Comparison of ENCODE assay signal across 8 mouse cellular contexts in the genomic region with DNA sequence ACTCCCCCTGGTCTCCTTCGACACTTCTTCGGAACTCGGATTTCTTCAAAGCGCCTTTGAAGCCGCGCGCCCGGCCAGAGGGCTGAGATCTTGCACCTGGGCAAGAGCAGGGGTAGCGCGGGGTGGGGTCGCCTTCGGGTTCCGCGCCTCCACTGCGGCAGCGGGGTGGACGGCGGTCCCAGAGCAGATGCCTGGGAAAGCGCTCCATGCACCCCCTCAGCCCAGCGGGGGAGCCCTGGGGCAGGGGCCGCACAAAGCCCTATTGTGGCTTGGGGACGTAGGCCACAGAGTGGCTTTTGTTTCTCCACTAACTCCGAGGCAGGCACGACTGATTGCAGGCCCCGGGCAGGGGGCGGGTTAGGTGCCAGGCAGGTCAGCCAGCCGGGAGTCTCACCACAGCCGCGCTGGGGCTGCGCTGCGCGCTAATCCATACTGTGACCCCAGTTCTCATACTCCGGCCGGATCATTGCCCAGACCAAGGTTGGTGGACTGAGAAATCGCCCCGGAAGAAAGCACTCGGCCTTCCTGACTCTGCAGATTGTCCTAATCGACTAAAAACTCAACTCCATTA. TPM values are rescaled to one million over a fixed set of nuclear protein-coding genes. Genes with fewer than 3 reads are reported as not detected.
DNase-seq lines count a peak whose midpoint lies in the region; ATAC-seq and TF ChIP-seq lines count a peak whose summit lies in the region.

No protein-coding gene starts in this region.

- peak in 1 of 2 experiments; percentile 17 for DNase-seq in heart, adult 2 months
- no peak for DNase-seq in heart, adult 9 months (ENCODE audit: low spot score in 2 of 2)
- DNase-seq in kidney, adult 9 months = peak; percentile 73
- no peak for DNase-seq in thymus, adult 18-20 months

- WGBS in heart, adult 2 months = 20% methylated on average over 38 of the region's 38 CpGs
- WGBS in forebrain, embryonic 13.5 days = 2% methylated on average over 38 of the region's 38 CpGs
- 2% methylated on average over 38 of the region's 38 CpGs for WGBS in liver, embryonic 16.5 days (ENCODE audit: insufficient replicate concordance)
- 6% methylated on average over 38 of the region's 38 CpGs for WGBS in stomach, embryonic 16.5 days

- H3K36me3 ChIP-seq in heart, adult 2 months (ENCODE audit: control insufficient read depth, insufficient read depth, low read length) = no peaks in the 10 kb centered on the region
- no peaks in the 10 kb centered on the region for H3K36me3 ChIP-seq in forebrain, embryonic 13.5 days (ENCODE audit: poor library complexity, severe bottlenecking)
- no peaks in the 10 kb centered on the region for H3K36me3 ChIP-seq in liver, embryonic 16.5 days (ENCODE audit: control insufficient read depth, insufficient read depth)
- no peaks in the 10 kb centered on the region for H3K36me3 ChIP-seq in stomach, embryonic 16.5 days (ENCODE audit: control insufficient read depth, insufficient read depth, low read length)

- peak overlapping the region; percentile 51 for H3K4me3 ChIP-seq in heart, adult 2 months
- peak overlapping the region; percentile 43 for H3K4me3 ChIP-seq in bone marrow macrophage, adult 2 months (ENCODE audit: insufficient read depth, low read length)
- H3K4me3 ChIP-seq in forebrain, embryonic 13.5 days = peak overlapping the region; percentile 55
- H3K4me3 ChIP-seq in liver, embryonic 16.5 days (ENCODE audit: low read depth, low read length) = peak overlapping the region; percentile 57
- H3K4me3 ChIP-seq in stomach, embryonic 16.5 days (replicated peaks; ENCODE audit: low read length) = peak overlapping the region; percentile 63

- H3K9ac ChIP-seq in heart, adult 2 months (ENCODE audit: low read depth, low read length) = peak overlapping the region; percentile 50
- peak overlapping the region; percentile 74 for H3K9ac ChIP-seq in forebrain, embryonic 13.5 days
- H3K9ac ChIP-seq in liver, embryonic 16.5 days (ENCODE audit: low read depth, low read length) = peak overlapping the region; percentile 43; the same call in 1 of the 2 replicates
- H3K9ac ChIP-seq in stomach, embryonic 16.5 days (ENCODE audit: low read length) = peak overlapping the region; percentile 80

- ATAC-seq in forebrain, embryonic 13.5 days = peak; percentile 43
- ATAC-seq in liver, embryonic 16.5 days (ENCODE audit: low read depth) = no peak
- ATAC-seq in stomach, embryonic 16.5 days (ENCODE audit: insufficient read depth, low FRiP score) = peak; percentile 42; the same call in 1 of the 2 replicates

- peak overlapping the region; percentile 36 for H3K27ac ChIP-seq in heart, adult 2 months
- H3K27ac ChIP-seq in bone marrow macrophage, adult 2 months (ENCODE audit: insufficient read depth, low read depth, low read length) = no peak overlapping the region
- H3K27ac ChIP-seq in forebrain, embryonic 13.5 days = peak overlapping the region; percentile 57; the same call in 1 of the 2 replicates
- H3K27ac ChIP-seq in liver, embryonic 16.5 days (ENCODE audit: low read length) = no peak overlapping the region
- H3K27ac ChIP-seq in stomach, embryonic 16.5 days (ENCODE audit: low read length) = peak overlapping the region; percentile 77

- no peaks in the 10 kb centered on the region for H3K9me3 ChIP-seq in forebrain, embryonic 13.5 days (replicated peaks)
- H3K9me3 ChIP-seq in liver, embryonic 16.5 days (replicated peaks; ENCODE audit: control insufficient read depth, low read length) = no peaks in the 10 kb centered on the region
- no peaks in the 10 kb centered on the region for H3K9me3 ChIP-seq in stomach, embryonic 16.5 days (replicated peaks; ENCODE audit: control insufficient read depth, low read length)

- peaks cover 4% of the 10 kb centered on the region for H3K4me1 ChIP-seq in heart, adult 2 months (ENCODE audit: control insufficient read depth, insufficient read depth, low read length)
- H3K4me1 ChIP-seq in bone marrow macrophage, adult 2 months (ENCODE audit: control insufficient read depth, insufficient read depth, low read length) = peaks cover 3% of the 10 kb centered on the region
- peaks cover 23% of the 10 kb centered on the region for H3K4me1 ChIP-seq in forebrain, embryonic 13.5 days
- H3K4me1 ChIP-seq in liver, embryonic 16.5 days (ENCODE audit: control insufficient read depth, low read depth, low read length) = peaks cover 18% of the 10 kb centered on the region
- H3K4me1 ChIP-seq in stomach, embryonic 16.5 days (ENCODE audit: control insufficient read depth, insufficient read depth, low read length) = peaks cover 14% of the 10 kb centered on the region

- no peaks in the 10 kb centered on the region for H3K79me2 ChIP-seq in heart, adult 2 months (replicated peaks; ENCODE audit: control insufficient read depth, insufficient read depth, low read length)

- no peak for TF ChIP-seq CTCF in heart, adult 2 months (IDR thresholded peaks at IDR 0.05)
- no peak for TF ChIP-seq CTCF in bone marrow macrophage, adult 2 months (IDR thresholded peaks at IDR 0.05; ENCODE audit: low read depth, low read length)

- TF ChIP-seq POLR2A in heart, adult 2 months (IDR thresholded peaks at IDR 0.05; ENCODE audit: insufficient read depth, low read depth, low read length) = no peak
- no peak for TF ChIP-seq POLR2A in bone marrow macrophage, adult 2 months (IDR thresholded peaks at IDR 0.05; ENCODE audit: borderline replicate concordance, low read depth, low read length)

- intact Hi-C loops in heart, adult 2 months (cut with DNase I) = no loop called here

- H3K27me3 ChIP-seq in heart, adult 2 months (ENCODE audit: control insufficient read depth, insufficient read depth, low read length) = peaks cover 2% of the 10 kb centered on the region; the same call in 1 of the 2 replicates
- peaks cover 49% of the 10 kb centered on the region for H3K27me3 ChIP-seq in forebrain, embryonic 13.5 days
- H3K27me3 ChIP-seq in liver, embryonic 16.5 days (ENCODE audit: control insufficient read depth, insufficient read depth, low read depth, low read length) = peaks cover 68% of the 10 kb centered on the region
- H3K27me3 ChIP-seq in stomach, embryonic 16.5 days (ENCODE audit: control insufficient read depth, insufficient read depth, low read length) = peaks cover 15% of the 10 kb centered on the region

- TF ChIP-seq EP300 in heart, adult 2 months (IDR thresholded peaks at IDR 0.05; ENCODE audit: insufficient read depth, low read depth, low read length) = no peak

- H3K4me2 ChIP-seq in forebrain, embryonic 13.5 days = peak overlapping the region; percentile 89
- H3K4me2 ChIP-seq in liver, embryonic 16.5 days (ENCODE audit: low read depth, low read length) = peak overlapping the region; percentile 75
- H3K4me2 ChIP-seq in stomach, embryonic 16.5 days (ENCODE audit: low read depth, low read length) = peak overlapping the region; percentile 99

RNA-seq across cellular contexts. Expression of a gene that starts 5.4 kb away (rescaled TPM):
- total RNA-seq in heart, adult 2 months (2021) = 10 to 100 TPM; 10.8 to 13.2 TPM
- 22.1 and 26.2 TPM in 2 replicates for polyA plus RNA-seq in heart, adult 2 months (2012; rRNA removed)
- 35.7 and 39.7 TPM in 2 replicates for polyA plus RNA-seq in bone marrow macrophage, adult 2 months (2012; ENCODE audit: insufficient read depth, insufficient read length, missing spikeins)
- polyA plus RNA-seq in forebrain, embryonic 13.5 days (2015; fragmentation: Nextera tagmentation; extraction: Ambion mirVana) = 64.1 and 66.5 TPM in 2 replicates
- 39.3 and 42.4 TPM in 2 replicates for polyA plus RNA-seq in liver, embryonic 16.5 days (2015; fragmentation: Nextera tagmentation; extraction: Ambion mirVana)
- 55.4 and 57.0 TPM in 2 replicates for polyA plus RNA-seq in stomach, embryonic 16.5 days (2015; fragmentation: Nextera tagmentation; extraction: Ambion mirVana)

RNA-seq across cellular contexts. Expression of a gene that starts 11.0 kb away (rescaled TPM):
- not detected for total RNA-seq in heart, adult 2 months (2021)
- 0.06 TPM in 1 of 2 replicates, not detected in the other for polyA plus RNA-seq in heart, adult 2 months (2012; rRNA removed)
- polyA plus RNA-seq in bone marrow macrophage, adult 2 months (2012; ENCODE audit: insufficient read depth, insufficient read length, missing spikeins) = 0.25 TPM in 1 of 2 replicates, not detected in the other
- 0.15 and 0.18 TPM in 2 replicates for polyA plus RNA-seq in forebrain, embryonic 13.5 days (2015; fragmentation: Nextera tagmentation; extraction: Ambion mirVana)
- polyA plus RNA-seq in liver, embryonic 16.5 days (2015; fragmentation: Nextera tagmentation; extraction: Ambion mirVana) = 0.02 TPM in 1 of 2 replicates, not detected in the other
- 1.3 TPM in 2 replicates for polyA plus RNA-seq in stomach, embryonic 16.5 days (2015; fragmentation: Nextera tagmentation; extraction: Ambion mirVana)

RNA-seq across cellular contexts. Expression of a gene that starts 24.4 kb away (rescaled TPM):
- total RNA-seq in heart, adult 2 months (2021) = 10 to 100 TPM; 19.0 to 24.1 TPM
- 27.8 and 36.7 TPM in 2 replicates for polyA plus RNA-seq in heart, adult 2 months (2012; rRNA removed)
- polyA plus RNA-seq in bone marrow macrophage, adult 2 months (2012; ENCODE audit: insufficient read depth, insufficient read length, missing spikeins) = 41.5 and 46.2 TPM in 2 replicates
- polyA plus RNA-seq in forebrain, embryonic 13.5 days (2015; fragmentation: Nextera tagmentation; extraction: Ambion mirVana) = 116 and 126 TPM in 2 replicates
- 34.0 and 39.3 TPM in 2 replicates for polyA plus RNA-seq in liver, embryonic 16.5 days (2015; fragmentation: Nextera tagmentation; extraction: Ambion mirVana)
- polyA plus RNA-seq in stomach, embryonic 16.5 days (2015; fragmentation: Nextera tagmentation; extraction: Ambion mirVana) = 80.7 and 81.8 TPM in 2 replicates

RNA-seq across cellular contexts. Expression of a gene that starts 30.0 kb away (rescaled TPM):
- total RNA-seq in heart, adult 2 months (2021) = 100 to 1,000 TPM; 287 to 351 TPM
- 82.0 and 160 TPM in 2 replicates for polyA plus RNA-seq in heart, adult 2 months (2012; rRNA removed)
- 542 and 550 TPM in 2 replicates for polyA plus RNA-seq in bone marrow macrophage, adult 2 months (2012; ENCODE audit: insufficient read depth, insufficient read length, missing spikeins)
- 470 and 502 TPM in 2 replicates for polyA plus RNA-seq in forebrain, embryonic 13.5 days (2015; fragmentation: Nextera tagmentation; extraction: Ambion mirVana)
- 107 and 108 TPM in 2 replicates for polyA plus RNA-seq in liver, embryonic 16.5 days (2015; fragmentation: Nextera tagmentation; extraction: Ambion mirVana)
- 305 and 321 TPM in 2 replicates for polyA plus RNA-seq in stomach, embryonic 16.5 days (2015; fragmentation: Nextera tagmentation; extraction: Ambion mirVana)

RNA-seq across cellular contexts. Expression of a gene that starts 50.0 kb away (rescaled TPM):
- 10 to 100 TPM; 36.5 to 41.5 TPM for total RNA-seq in heart, adult 2 months (2021)
- polyA plus RNA-seq in heart, adult 2 months (2012; rRNA removed) = 9.6 and 17.3 TPM in 2 replicates
- 43.8 and 47.0 TPM in 2 replicates for polyA plus RNA-seq in bone marrow macrophage, adult 2 months (2012; ENCODE audit: insufficient read depth, insufficient read length, missing spikeins)
- 7.0 and 8.1 TPM in 2 replicates for polyA plus RNA-seq in forebrain, embryonic 13.5 days (2015; fragmentation: Nextera tagmentation; extraction: Ambion mirVana)
- 3.7 TPM in 2 replicates for polyA plus RNA-seq in liver, embryonic 16.5 days (2015; fragmentation: Nextera tagmentation; extraction: Ambion mirVana)
- polyA plus RNA-seq in stomach, embryonic 16.5 days (2015; fragmentation: Nextera tagmentation; extraction: Ambion mirVana) = 9.5 and 10.3 TPM in 2 replicates

Comparison
In these comparisons a context has a peak if more than half of its experiments do, and no peak if none do; other contexts are left out.
1. H3K27ac ChIP-seq: peak in heart, adult 2 months (single experiment), forebrain, embryonic 13.5 days (single experiment) and stomach, embryonic 16.5 days (single experiment); none in bone marrow macrophage, adult 2 months (single experiment) and liver, embryonic 16.5 days (single experiment).
2. Peak in every context shown above with its lines, with median percentiles within 50 percentile points of each other: H3K4me3 ChIP-seq, H3K9ac ChIP-seq and H3K4me2 ChIP-seq.